Mouse (Mus musculus): ENCODE results near the gene Zfp472. TPM values are rescaled to one million over a fixed set of nuclear protein-coding genes. Genes with fewer than 3 reads are reported as not detected.

Zfp472 gene
- 3.0 and 3.5 TPM in 2 replicates for polyA plus RNA-seq (2021; fragmentation: Nextera tagmentation)
- long read RNA-seq, experiment 1, transcript Zfp472-201 (4 exons, 2,376 nt), result major isoform, 26 of 28 reads
- long read RNA-seq, experiment 1, partial matches to known transcripts, result 0 of 28 reads
- long read RNA-seq, experiment 1, other reads (novel, unspliced or antisense), result 2 of 28 reads
- long read RNA-seq, experiment 2, partial matches to known transcripts, result 1 of 4 reads
- long read RNA-seq, experiment 2, other reads (novel, unspliced or antisense), result 2 of 4 reads

GRCm38 (mm10) chr17:32965623-32966290, at the start of gene Zfp472:
Zfp472 (plus strand) TSS chr17:32965814.

DNA sequence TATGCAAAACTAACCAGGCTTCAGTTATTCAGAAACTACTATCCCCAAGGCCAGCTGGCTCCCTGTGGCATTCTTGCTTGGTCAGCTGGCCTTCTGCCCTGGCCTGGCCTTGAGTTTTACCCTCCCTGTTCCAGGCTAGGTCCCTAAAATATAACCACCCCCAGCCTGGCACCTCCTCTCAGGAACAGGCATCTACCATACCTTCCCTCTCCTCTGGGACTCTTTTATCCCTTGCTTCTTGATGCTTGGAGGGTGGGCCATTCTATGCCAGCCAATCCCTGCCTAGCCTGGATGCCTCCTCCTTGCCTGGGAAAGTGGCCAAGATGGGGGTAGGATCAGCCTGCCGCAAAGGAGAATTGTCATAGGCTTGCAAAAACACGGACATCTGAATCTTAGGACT, 48.5 kb upstream of the Zfp472 start, which contains the start of gene Cyp4f14:
Cyp4f14 (minus strand) TSS at position 212 of the 400 bp plus-strand sequence.

DNA sequence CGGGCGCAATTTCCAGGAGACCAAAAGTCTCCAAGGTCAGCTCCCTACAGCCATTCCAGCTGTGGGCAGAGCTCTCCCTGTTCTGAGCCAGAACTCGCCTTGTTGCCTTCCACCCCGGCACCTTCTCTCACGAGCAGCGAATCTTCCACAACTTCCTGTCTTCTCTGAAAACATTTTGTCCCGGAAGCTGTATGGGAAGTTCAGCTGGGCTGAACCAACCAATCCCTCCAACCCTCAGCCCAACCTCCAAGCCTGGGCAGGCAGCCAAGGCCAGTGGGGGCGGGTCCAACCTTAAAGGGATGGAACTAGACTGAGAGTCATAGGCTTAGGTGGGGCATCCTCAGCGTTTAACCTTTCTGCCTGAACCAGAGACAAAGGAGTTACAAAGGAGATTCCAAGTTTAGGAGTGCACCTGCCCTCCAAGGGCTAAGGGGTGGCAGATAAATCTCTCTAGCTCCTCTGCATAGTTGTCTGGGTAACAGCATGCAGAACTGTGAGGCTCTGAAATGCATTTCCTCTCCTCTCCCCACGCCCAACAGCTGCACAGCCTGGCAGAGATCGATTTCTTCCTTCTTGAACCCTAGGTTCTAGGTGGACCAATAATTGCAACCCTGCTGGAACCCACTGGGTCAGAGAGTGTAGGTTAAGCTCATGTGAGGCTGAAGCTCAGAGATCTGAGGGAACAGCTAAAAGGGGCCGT, 18.2 kb upstream of the Zfp472 start, which contains the start of gene Cyp4f13:
Cyp4f13 (minus strand) TSS at position 188 of the 700 bp plus-strand sequence.

DNA sequence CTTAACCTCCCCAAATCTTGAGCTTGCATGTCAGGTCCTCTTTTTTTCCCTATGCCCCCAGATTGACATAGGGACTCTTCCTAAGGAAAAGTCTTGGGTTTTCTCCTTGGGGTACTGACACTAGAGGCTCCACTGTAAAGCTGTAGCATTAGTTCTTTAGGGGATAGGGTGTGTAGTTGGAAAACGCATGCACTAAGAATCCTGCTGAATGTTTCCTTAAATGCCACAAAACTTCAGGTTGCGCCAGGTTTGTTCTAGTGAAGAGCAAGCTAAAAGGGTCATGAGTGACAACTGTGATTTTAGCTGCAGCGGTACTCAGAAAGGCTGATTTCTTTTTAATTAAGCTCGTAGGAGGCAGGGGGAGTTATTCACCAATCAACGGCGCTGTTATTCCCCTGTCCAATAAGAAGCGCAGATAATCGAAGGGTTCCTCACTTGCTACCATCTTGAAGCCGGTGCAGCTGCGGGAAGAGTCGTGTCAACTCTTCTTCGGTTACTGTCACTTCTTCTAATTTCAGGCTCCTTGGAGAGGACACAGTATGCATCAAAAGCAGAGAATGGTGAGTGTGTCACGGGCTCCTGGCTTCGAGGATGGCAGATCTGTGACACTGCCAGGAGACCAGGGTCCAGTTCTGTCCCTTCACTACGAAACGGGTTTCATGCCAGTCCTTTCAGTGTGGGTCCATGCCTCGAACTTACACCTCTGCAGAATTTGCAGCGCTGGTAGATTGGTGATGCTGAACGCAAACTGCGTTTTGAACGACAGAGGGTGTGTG, 27.3 kb downstream of the Zfp472 start, which contains the start of gene Zfp952:
Zfp952 (plus strand) TSS at position 431 of the 776 bp plus-strand sequence.

Other genes starting within 250 kb of the Zfp472 start
- 7.2 and 10.7 TPM in 2 replicates for gene Zfp871, start 177.5 kb upstream of the Zfp472 start, polyA plus RNA-seq (2021; fragmentation: Nextera tagmentation)
- 3.8 TPM in 2 replicates for gene Zfp811, start 155.9 kb upstream of the Zfp472 start, polyA plus RNA-seq (2021; fragmentation: Nextera tagmentation)
- 9.2 and 9.3 TPM in 2 replicates for gene Zfp799, start 135.6 kb upstream of the Zfp472 start, polyA plus RNA-seq (2021; fragmentation: Nextera tagmentation)
- gene Zfp870, start 74.2 kb upstream of the Zfp472 start, polyA plus RNA-seq (2021; fragmentation: Nextera tagmentation), result 3.2 and 4.0 TPM in 2 replicates
- 8.7 and 9.4 TPM in 2 replicates for gene Cyp4f14, start 48.5 kb upstream of the Zfp472 start, polyA plus RNA-seq (2021; fragmentation: Nextera tagmentation)
- 6.8 and 9.1 TPM in 2 replicates for gene Cyp4f13, start 18.4 kb upstream of the Zfp472 start, polyA plus RNA-seq (2021; fragmentation: Nextera tagmentation)
- 9.2 and 10.8 TPM in 2 replicates for gene Zfp952, start 27.3 kb downstream of the Zfp472 start, polyA plus RNA-seq (2021; fragmentation: Nextera tagmentation)
- 8.8 and 12.4 TPM in 2 replicates for gene Zfp763, start 67.6 kb downstream of the Zfp472 start, polyA plus RNA-seq (2021; fragmentation: Nextera tagmentation)
- gene 4921501E09Rik, start 102.2 kb downstream of the Zfp472 start, polyA plus RNA-seq (2021; fragmentation: Nextera tagmentation), result not detected in 2 replicates
- gene Zfp563, start 123.5 kb downstream of the Zfp472 start, polyA plus RNA-seq (2021; fragmentation: Nextera tagmentation), result 7.3 and 10.6 TPM in 2 replicates
- 1.2 and 1.3 TPM in 2 replicates for gene Morc2b, start 173.9 kb downstream of the Zfp472 start, polyA plus RNA-seq (2021; fragmentation: Nextera tagmentation)
- gene Olfr55, start 202.6 kb downstream of the Zfp472 start, polyA plus RNA-seq (2021; fragmentation: Nextera tagmentation), result 0.08 TPM in 1 of 2 replicates, not detected in the other
- not detected in 2 replicates for gene Olfr239, start 225.5 kb downstream of the Zfp472 start, polyA plus RNA-seq (2021; fragmentation: Nextera tagmentation)

All from left cerebral cortex, adult 6 months (tissue).